Mouse (Mus musculus): ENCODE measurements around the gene Klhdc4.

Klhdc4 gene

GRCm38 (mm10) chr8:121806126-121806525, 23.2 kb downstream of the Klhdc4 start:
- no peak for DNase-seq (ENCODE audit: low spot score)

- no peak for DNase-seq (ENCODE audit: low spot score)
Observed at GRCm38 (mm10) chr8:121804829-121805228, 24.5 kb downstream of the Klhdc4 start.

- DNase-seq (ENCODE audit: low spot score), result no peak
Observed at GRCm38 (mm10) chr8:121798401-121798800, 31.0 kb downstream of the Klhdc4 start.

- DNase-seq (ENCODE audit: low spot score), result no peak
Observed at GRCm38 (mm10) chr8:121796406-121796805, 33.0 kb downstream of the Klhdc4 start.

GRCm38 (mm10) chr8:121795461-121795860, 33.9 kb downstream of the Klhdc4 start:
- DNase-seq (ENCODE audit: low spot score), result no peak

- no peak for DNase-seq (ENCODE audit: low spot score)
Observed at GRCm38 (mm10) chr8:121794151-121794550, 35.2 kb downstream of the Klhdc4 start.

GRCm38 (mm10) chr8:121792627-121793026, 36.7 kb downstream of the Klhdc4 start:
- no peak for DNase-seq (ENCODE audit: low spot score)

GRCm38 (mm10) chr8:121792159-121792558, 37.2 kb downstream of the Klhdc4 start:
- DNase-seq (ENCODE audit: low spot score), result no peak

GRCm38 (mm10) chr8:121788786-121789185, 40.6 kb downstream of the Klhdc4 start:
- no peak for DNase-seq (ENCODE audit: low spot score)

- DNase-seq (ENCODE audit: low spot score), result no peak
Observed at GRCm38 (mm10) chr8:121786542-121786941, 42.8 kb downstream of the Klhdc4 start.

GRCm38 (mm10) chr8:121782493-121782892, 46.9 kb downstream of the Klhdc4 start:
- DNase-seq (ENCODE audit: low spot score), result no peak

GRCm38 (mm10) chr8:121773876-121774275, 55.5 kb downstream of the Klhdc4 start:
- no peak for DNase-seq (ENCODE audit: low spot score)

GRCm38 (mm10) chr8:121770845-121771752, 58.3 kb downstream of the Klhdc4 start:
- DNase-seq (ENCODE audit: low spot score), result no peak

GRCm38 (mm10) chr8:121769621-121770020, 59.7 kb downstream of the Klhdc4 start:
- DNase-seq (ENCODE audit: low spot score), result no peak

- no peak for DNase-seq (ENCODE audit: low spot score)
Observed at GRCm38 (mm10) chr8:121769095-121769494, 60.3 kb downstream of the Klhdc4 start.

- DNase-seq (ENCODE audit: low spot score), result no peak
Observed at GRCm38 (mm10) chr8:121765594-121766138, 63.7 kb downstream of the Klhdc4 start.

- no peak for DNase-seq (ENCODE audit: low spot score)
Observed at GRCm38 (mm10) chr8:121763700-121764013, 65.7 kb downstream of the Klhdc4 start.

- DNase-seq (ENCODE audit: low spot score), result no peak
Observed at GRCm38 (mm10) chr8:121762999-121763699, 66.2 kb downstream of the Klhdc4 start.

GRCm38 (mm10) chr8:121761480-121761879, 67.9 kb downstream of the Klhdc4 start:
- DNase-seq (ENCODE audit: low spot score), result no peak

GRCm38 (mm10) chr8:121760484-121760883, 68.9 kb downstream of the Klhdc4 start:
- DNase-seq (ENCODE audit: low spot score), result no peak

- DNase-seq (ENCODE audit: low spot score), result no peak
Observed at GRCm38 (mm10) chr8:121758470-121758869, 70.9 kb downstream of the Klhdc4 start.

GRCm38 (mm10) chr8:121751407-121751806, 78.0 kb downstream of the Klhdc4 start:
- no peak for DNase-seq (ENCODE audit: low spot score)

GRCm38 (mm10) chr8:121750512-121750911, 78.9 kb downstream of the Klhdc4 start:
- DNase-seq (ENCODE audit: low spot score), result no peak

Measured in urinary bladder, postnatal 10 days (tissue).